Mouse (Mus musculus) intestine, embryonic 16.5 days (tissue): ENCODE results near the gene Kxd1. TPM values are rescaled to one million over a fixed set of nuclear protein-coding genes. Genes with fewer than 3 reads are reported as not detected.

ENCODE experiments used
- ATAC-seq: fragments of 200-750 bp; cut with Nextera tagmentation; 2 replicates; pipeline ENCODE4 v1.8.0; 2017; ENCODE audit warnings: moderate TSS enrichment, moderate library complexity
- H3K27ac ChIP-seq: fragments of 300-500 bp; sonication (generic); 2 replicates; pipeline ENCODE4 v1.5.1; 2014; ENCODE audit warnings: mild to moderate bottlenecking, low read length
- H3K27me3 ChIP-seq: fragments of 300-500 bp; sonication (generic); replicated peaks from 2 replicates; pipeline ENCODE4 v1.6.1; 2014; ENCODE audit warnings: low read length, control low read depth, mixed read lengths; ENCODE audit not compliant: control insufficient read depth, insufficient read depth
- H3K36me3 ChIP-seq: fragments of 300-500 bp; sonication (generic); 2 replicates; pipeline ENCODE4 v1.6.1; 2014; ENCODE audit warnings: low read length, control low read depth; ENCODE audit not compliant: control insufficient read depth, insufficient read depth
- H3K4me1 ChIP-seq: fragments of 300-500 bp; sonication (generic); 2 replicates; pipeline ENCODE4 v1.6.1; 2014; ENCODE audit warnings: low read length, control low read depth, mixed read lengths; ENCODE audit not compliant: control insufficient read depth, insufficient read depth
- H3K4me2 ChIP-seq: fragments of 300-500 bp; sonication (generic); 2 replicates; pipeline ENCODE4 v1.6.1; 2014; ENCODE audit warnings: low read depth, low read length, control low read depth
- H3K4me3 ChIP-seq: fragments of 300-500 bp; sonication (generic); 2 replicates; pipeline ENCODE4 v1.5.1; 2014; ENCODE audit warnings: mild to moderate bottlenecking, low read length
- H3K9ac ChIP-seq: fragments of 300-500 bp; sonication (generic); 2 replicates; pipeline ENCODE4 v1.6.1; 2014; ENCODE audit warnings: low read depth, low read length
- H3K9me3 ChIP-seq: fragments of 300-500 bp; sonication (generic); 2 replicates; pipeline ENCODE4 v1.6.1; 2016; ENCODE audit warnings: low read length, control low read depth; ENCODE audit not compliant: control insufficient read depth
- WGBS: fragments of 180-500 bp; shearing (Covaris S2); extraction: QIAGEN DNeasy Blood & Tissue Kit; methylation state at CpG from one replicate; pipeline ENCODE4 v1.1.7; 2014; 5-methylcytosine and 5-hydroxymethylcytosine counted together
- polyA plus RNA-seq: library from polyadenylated mRNA; unstranded; fragments of >200 nt; fragmentation: Nextera tagmentation; extraction: Ambion mirVana; gene quantifications from 2 replicates; pipeline ENCODE4 v1.2.1, GENCODE M21; 2015

Gene Kxd1
- polyA plus RNA-seq, 1 experiment from 2014 or later, result 65.3 TPM

- no peak for ATAC-seq
- Histone ChIP-seq H3K27ac (no peak overlapping the region), H3K4me2 (no peak overlapping the region), H3K27me3 (peaks cover 26% of the 10 kb centered on the region), H3K4me3 (no peak overlapping the region), H3K4me1 (peaks cover 5% of the 10 kb centered on the region; the same call in 1 of the 2 replicates), H3K9me3 (no peaks in the 10 kb centered on the region), H3K9ac (no peak overlapping the region), H3K36me3 (no peaks in the 10 kb centered on the region)
- 61% methylated on average over 2 of the region's 2 CpGs for WGBS
Measured at GRCm38 (mm10) chr8:70482943-70483342, 44.8 kb downstream of the Kxd1 start.

- Histone ChIP-seq H3K9ac (no peak overlapping the region), H3K4me2 (no peak overlapping the region), H3K4me1 (no peaks in the 10 kb centered on the region), H3K4me3 (no peak overlapping the region), H3K27me3 (peaks cover 17% of the 10 kb centered on the region), H3K9me3 (no peaks in the 10 kb centered on the region), H3K36me3 (no peaks in the 10 kb centered on the region), H3K27ac (no peak overlapping the region)
- WGBS, result 64% methylated on average over 3 of the region's 3 CpGs
- ATAC-seq, result no peak
Measured at GRCm38 (mm10) chr8:70481908-70482307, 45.8 kb downstream of the Kxd1 start.

GRCm38 (mm10) chr8:70477269-70477982 lies 50.3 kb downstream of the Kxd1 start:
- peak overlapping the region; percentile 91 for H3K4me2 ChIP-seq
- peak; percentile 59 for ATAC-seq
- peak overlapping the region; percentile 34; the same call in 1 of the 2 replicates for H3K9ac ChIP-seq
- no peaks in the 10 kb centered on the region for H3K27me3 ChIP-seq
- H3K36me3 ChIP-seq, result no peaks in the 10 kb centered on the region
- H3K4me1 ChIP-seq, result peaks cover 12% of the 10 kb centered on the region
- no peaks in the 10 kb centered on the region for H3K9me3 ChIP-seq
- 3% methylated on average over 21 of the region's 21 CpGs for WGBS
- H3K4me3 ChIP-seq, result peak overlapping the region; percentile 74
- peak overlapping the region; percentile 52 for H3K27ac ChIP-seq

GRCm38 (mm10) chr8:70476333-70477268 lies 51.2 kb downstream of the Kxd1 start, which contains the start of gene Klhl26:
Klhl26 (minus strand) TSS chr8:70476968.
- Histone ChIP-seq H3K36me3 (no peaks in the 10 kb centered on the region), H3K27me3 (no peaks in the 10 kb centered on the region), H3K27ac (peak within 1 kb of the TSS; percentile 62), H3K9ac (peak within 1 kb of the TSS; percentile 83), H3K4me3 (peak within 1 kb of the TSS; percentile 74), H3K4me2 (peak within 1 kb of the TSS; percentile 91), H3K4me1 (peaks cover 12% of the 10 kb centered on the region), H3K9me3 (no peaks in the 10 kb centered on the region)
- under 1% methylated on average over 53 of the region's 53 CpGs for WGBS
- peak; percentile 89 for ATAC-seq

GRCm38 (mm10) chr8:70471856-70472255 lies 55.9 kb downstream of the Kxd1 start:
- Histone ChIP-seq H3K27ac (no peak overlapping the region), H3K36me3 (no peaks in the 10 kb centered on the region), H3K9me3 (no peaks in the 10 kb centered on the region), H3K4me3 (no peak overlapping the region), H3K9ac (no peak overlapping the region), H3K4me1 (peaks cover 37% of the 10 kb centered on the region), H3K27me3 (no peaks in the 10 kb centered on the region), H3K4me2 (no peak overlapping the region)
- WGBS, result 93% methylated on average over 7 of the region's 7 CpGs
- no peak for ATAC-seq

GRCm38 (mm10) chr8:70469938-70470337 lies 57.8 kb downstream of the Kxd1 start:
- peaks cover 4% of the 10 kb centered on the region for H3K36me3 ChIP-seq
- H3K27ac ChIP-seq, result peak overlapping the region; percentile 59; the same call in 1 of the 2 replicates
- no peaks in the 10 kb centered on the region for H3K27me3 ChIP-seq
- no peak overlapping the region for H3K4me2 ChIP-seq
- H3K9ac ChIP-seq, result no peak overlapping the region; the same call in 1 of the 2 replicates
- peak; percentile 8; the same call in 1 of the 2 replicates for ATAC-seq
- H3K4me1 ChIP-seq, result peaks cover 29% of the 10 kb centered on the region
- no peak overlapping the region for H3K4me3 ChIP-seq
- WGBS, result 59% methylated on average over 2 of the region's 2 CpGs
- no peaks in the 10 kb centered on the region for H3K9me3 ChIP-seq

- Histone ChIP-seq H3K4me2 (no peak overlapping the region), H3K4me1 (peaks cover 29% of the 10 kb centered on the region), H3K9ac (peak overlapping the region; percentile 44; the same call in 1 of the 2 replicates), H3K27me3 (no peaks in the 10 kb centered on the region), H3K27ac (peak overlapping the region; percentile 59), H3K4me3 (no peak overlapping the region), H3K36me3 (peaks cover 4% of the 10 kb centered on the region), H3K9me3 (no peaks in the 10 kb centered on the region)
- peak; percentile 88 for ATAC-seq
- 41% methylated on average over 10 of the region's 10 CpGs for WGBS
Measured at GRCm38 (mm10) chr8:70469295-70469916, 58.4 kb downstream of the Kxd1 start.

GRCm38 (mm10) chr8:70468733-70469132 lies 59.0 kb downstream of the Kxd1 start:
- Histone ChIP-seq H3K9me3 (no peaks in the 10 kb centered on the region), H3K4me1 (peaks cover 29% of the 10 kb centered on the region), H3K27me3 (no peaks in the 10 kb centered on the region), H3K9ac (no peak overlapping the region), H3K27ac (no peak overlapping the region), H3K4me3 (no peak overlapping the region), H3K36me3 (peaks cover 4% of the 10 kb centered on the region), H3K4me2 (no peak overlapping the region)
- ATAC-seq, result 0 out of 2 replicates have a peak, but pooled peaks have one; percentile 8
- WGBS, result 94% methylated on average over 4 of the region's 4 CpGs

- WGBS, result 71% methylated on average over 1 of the region's 1 CpGs
Measured at GRCm38 (mm10) chr8:70467907-70468306, 59.8 kb downstream of the Kxd1 start.

More at GRCm38 (mm10) chr8:70467907-70468306, 59.8 kb downstream of the Kxd1 start:
- Histone ChIP-seq H3K9ac (no peak overlapping the region), H3K27ac (no peak overlapping the region), H3K36me3 (peaks cover 4% of the 10 kb centered on the region), H3K4me3 (no peak overlapping the region), H3K9me3 (no peaks in the 10 kb centered on the region), H3K4me2 (no peak overlapping the region), H3K4me1 (peaks cover 29% of the 10 kb centered on the region), H3K27me3 (no peaks in the 10 kb centered on the region)
- no peak for ATAC-seq
